Mouse (Mus musculus): ENCODE data around the gene Kcnj9. TPM values are rescaled to one million over a fixed set of nuclear protein-coding genes. Genes with fewer than 3 reads are reported as not detected.

Kcnj9 gene
- polyA plus RNA-seq (2017; shearing (Covaris generic)), result not detected

- no peak for ATAC-seq
These were observed at the start of gene Kcnj9 for GRCm38 (mm10) chr1:172329131-172329530. Kcnj9 (minus strand) TSS chr1:172329318.

DNA sequence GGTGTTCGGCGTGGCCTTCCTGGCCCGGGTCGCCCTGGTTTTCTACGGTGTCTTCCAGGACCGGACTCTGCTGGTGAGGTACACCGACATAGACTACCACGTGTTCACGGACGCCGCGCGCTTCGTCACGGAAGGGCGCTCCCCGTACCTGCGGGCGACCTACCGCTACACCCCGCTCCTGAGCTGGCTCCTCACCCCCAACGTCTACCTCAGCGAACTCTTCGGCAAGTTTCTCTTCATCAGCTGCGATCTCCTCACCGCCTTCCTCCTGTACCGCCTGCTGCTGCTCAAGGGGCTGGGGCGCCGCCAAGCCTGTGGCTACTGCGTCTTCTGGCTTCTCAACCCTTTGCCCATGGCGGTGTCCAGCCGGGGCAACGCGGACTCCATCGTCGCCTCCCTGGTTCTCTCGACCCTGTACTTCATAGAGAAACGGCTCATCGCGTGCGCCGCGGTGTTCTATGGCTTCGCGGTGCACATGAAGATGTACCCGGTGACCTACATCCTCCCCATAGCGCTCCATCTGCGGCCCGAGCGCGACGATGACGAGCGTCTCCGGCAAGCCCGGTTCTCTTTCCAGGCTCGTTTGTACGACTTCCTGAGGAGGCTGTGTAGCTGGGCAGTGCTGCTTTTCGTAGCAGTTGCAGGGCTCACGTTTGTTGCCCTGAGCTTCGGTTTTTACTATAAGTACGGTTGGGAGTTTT is 47.8 kb upstream of the Kcnj9 start:
- peak; percentile 39 for ATAC-seq

GRCm38 (mm10) chr1:172376198-172376667 is 47.1 kb upstream of the Kcnj9 start, which contains the start of gene Pigm:
Pigm (plus strand) TSS chr1:172376546.
- ATAC-seq, result peak; percentile 96

DNA sequence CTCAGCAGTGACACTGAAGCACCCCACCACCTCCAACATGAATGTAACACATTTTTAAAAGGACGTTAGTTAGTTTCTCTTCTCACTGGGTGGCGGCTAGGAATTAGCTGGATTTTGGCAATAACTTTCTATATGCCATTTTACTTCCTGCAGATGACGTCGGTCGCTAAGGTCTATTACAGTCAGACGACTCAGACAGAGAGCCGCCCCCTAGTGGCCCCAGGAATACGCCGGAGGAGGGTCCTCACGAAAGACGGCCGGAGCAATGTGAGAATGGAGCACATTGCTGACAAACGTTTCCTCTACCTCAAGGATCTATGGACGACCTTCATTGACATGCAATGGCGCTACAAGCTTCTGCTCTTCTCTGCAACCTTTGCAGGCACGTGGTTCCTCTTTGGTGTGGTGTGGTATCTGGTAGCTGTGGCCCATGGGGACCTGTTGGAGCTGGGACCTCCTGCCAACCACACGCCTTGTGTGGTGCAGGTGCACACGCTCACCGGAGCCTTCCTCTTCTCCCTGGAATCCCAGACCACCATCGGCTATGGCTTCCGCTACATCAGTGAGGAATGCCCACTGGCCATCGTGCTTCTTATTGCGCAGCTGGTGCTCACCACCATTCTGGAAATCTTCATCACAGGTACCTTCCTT is 39.8 kb upstream of the Kcnj9 start:
- peak; percentile 99 for ATAC-seq

- no peak for ATAC-seq
These were observed 35.6 kb upstream of the Kcnj9 start for GRCm38 (mm10) chr1:172364684-172365083.

GRCm38 (mm10) chr1:172358341-172358740 is 29.2 kb upstream of the Kcnj9 start:
- ATAC-seq, result no peak

DNA sequence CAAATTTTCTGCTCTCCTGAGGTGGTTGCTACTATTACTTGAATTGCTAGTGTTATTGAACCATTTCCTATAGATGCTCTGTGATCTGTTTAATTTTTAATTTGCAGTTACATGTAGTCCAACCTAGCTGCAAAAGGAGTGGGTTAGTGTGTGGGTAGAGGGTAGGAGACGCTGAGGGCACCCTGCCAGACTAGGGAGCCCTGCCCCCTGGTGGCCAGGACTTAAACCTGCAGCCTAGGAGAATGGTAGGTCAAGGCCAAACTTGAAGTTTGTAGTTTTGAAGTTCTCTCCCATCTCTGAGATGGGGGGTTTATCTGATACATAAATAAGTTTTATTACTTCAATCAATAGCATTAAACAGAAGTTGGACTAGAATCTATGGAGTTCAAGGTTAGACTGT is 28.4 kb upstream of the Kcnj9 start:
- peak; percentile 52 for ATAC-seq

DNA sequence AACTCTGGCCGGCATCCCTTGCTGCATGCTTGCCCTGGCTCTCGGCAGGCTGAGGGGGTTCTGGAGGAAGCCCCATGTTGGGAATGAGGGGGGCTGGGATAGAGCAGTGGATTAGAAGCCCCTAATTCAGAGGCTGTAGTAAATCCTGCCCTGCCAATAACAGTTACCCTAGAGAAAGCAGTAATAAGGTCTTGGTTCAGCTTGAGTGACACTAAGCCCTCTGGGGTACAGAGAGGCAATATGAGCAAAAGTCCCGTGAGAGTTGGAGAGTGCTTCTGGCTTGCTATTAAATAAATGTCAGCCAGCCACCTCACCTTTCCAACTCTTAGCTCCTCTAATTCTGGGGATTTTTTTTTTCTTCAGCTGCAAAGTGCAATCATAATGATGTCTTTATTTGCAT is 26.2 kb upstream of the Kcnj9 start:
- ATAC-seq, result no peak

GRCm38 (mm10) chr1:172352453-172352852 is 23.3 kb upstream of the Kcnj9 start:
- ATAC-seq, result no peak

DNA sequence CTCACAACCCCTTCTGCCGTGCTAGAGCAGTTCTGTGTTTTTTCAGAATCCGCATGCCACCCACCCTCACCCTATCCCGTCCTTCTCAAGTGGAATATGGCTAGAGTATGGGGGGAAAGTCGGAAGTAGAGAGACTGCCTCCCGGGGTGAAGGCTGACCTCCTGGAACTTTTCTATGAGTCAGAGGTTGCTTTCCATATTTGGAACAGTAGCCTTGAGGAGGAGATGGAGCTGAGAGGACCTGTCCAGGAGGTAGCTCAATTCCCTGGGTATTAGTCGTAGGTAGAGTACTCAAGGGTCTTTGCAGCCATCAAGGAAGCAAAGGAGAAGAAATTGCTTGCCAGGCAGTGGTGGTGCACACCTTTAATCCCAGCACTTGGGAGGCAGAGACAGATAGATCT is 22.9 kb upstream of the Kcnj9 start:
- no peak for ATAC-seq

- ATAC-seq, result no peak
These were observed 21.0 kb upstream of the Kcnj9 start for GRCm38 (mm10) chr1:172349916-172350812.

DNA sequence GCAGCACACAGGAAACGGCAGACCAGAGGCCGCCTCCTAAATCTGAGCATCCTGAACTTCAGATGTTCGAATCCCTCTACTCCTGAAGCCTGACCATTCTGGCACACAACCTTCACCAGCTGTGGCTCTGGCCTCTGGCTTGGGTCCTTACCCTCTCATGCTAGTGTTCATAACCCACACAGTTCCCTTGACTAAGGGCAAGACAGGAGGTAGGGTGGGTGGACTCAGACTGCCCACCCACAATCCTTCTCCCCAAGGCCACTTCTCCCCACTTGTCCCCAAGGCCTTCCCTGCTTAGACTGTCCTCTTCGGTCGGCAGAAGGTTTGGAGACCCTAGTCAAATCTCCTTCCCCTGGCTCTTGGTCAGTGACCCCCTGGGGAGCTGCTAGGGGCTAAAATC is 20.4 kb upstream of the Kcnj9 start:
- ATAC-seq, result no peak

- no peak for ATAC-seq
These were observed 18.3 kb upstream of the Kcnj9 start for GRCm38 (mm10) chr1:172347382-172347781.

DNA sequence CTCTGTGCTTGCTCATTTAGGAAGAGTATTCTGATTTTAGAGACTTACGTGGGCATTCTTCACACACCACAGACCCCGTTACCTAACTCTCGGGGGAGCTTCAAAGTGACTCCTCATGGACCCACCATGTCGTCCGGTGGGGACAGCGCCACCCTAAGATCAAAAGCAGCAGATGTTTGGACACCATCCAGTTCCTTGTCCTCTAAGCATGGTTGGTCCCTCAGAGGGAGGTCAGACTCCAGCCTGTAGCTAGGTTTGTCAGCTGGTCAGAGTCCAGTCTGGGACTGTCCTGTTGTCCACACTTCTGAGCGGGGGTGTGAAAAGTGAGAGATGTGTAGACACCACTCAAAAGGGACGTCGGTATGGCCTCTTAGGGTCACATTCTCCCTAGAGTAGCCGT is 17.6 kb upstream of the Kcnj9 start:
- ATAC-seq, result no peak

DNA sequence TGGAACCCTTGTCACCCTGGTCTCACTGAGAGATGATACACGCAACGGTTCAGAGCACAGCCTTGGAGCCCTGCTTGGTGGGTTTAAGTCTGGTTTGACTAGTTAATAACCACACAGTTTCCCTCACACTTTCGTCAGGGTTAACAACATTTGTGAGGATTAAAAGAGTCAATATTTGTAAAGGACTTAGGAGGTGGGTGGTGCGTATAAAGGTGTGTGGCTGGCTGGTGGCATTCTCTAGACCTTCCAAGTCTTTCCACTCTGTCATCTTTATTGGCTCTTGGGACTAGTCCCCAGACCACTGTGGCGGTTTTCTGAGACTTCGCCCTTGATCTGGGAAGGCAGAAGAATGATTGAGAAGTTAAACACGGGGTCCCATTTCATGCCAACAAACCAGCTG is 15.7 kb upstream of the Kcnj9 start:
- no peak for ATAC-seq

DNA sequence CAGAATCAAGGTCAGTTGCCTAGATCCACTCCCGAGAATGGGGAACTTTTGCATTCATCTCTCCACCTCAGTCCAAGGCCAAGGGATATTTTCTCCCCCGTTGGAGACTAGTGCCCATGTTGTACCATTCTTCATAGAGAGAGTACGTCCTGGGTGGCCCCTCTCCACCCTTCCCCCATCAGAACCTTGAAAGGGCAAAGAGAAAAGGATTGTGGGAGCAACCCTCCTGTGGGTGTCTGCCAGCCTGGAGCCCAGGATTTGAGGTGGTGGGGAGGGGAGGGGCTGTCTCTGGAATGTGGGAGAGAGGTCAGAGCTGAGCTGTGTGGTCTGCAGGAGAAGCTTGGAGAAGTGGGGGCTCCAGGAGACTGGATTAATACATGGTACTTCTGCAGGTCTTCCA is 14.8 kb upstream of the Kcnj9 start:
- no peak for ATAC-seq

GRCm38 (mm10) chr1:172342729-172343128 is 13.6 kb upstream of the Kcnj9 start:
- no peak for ATAC-seq

- no peak for ATAC-seq
These were observed 12.3 kb upstream of the Kcnj9 start for GRCm38 (mm10) chr1:172341386-172341785.

- ATAC-seq, result peak; percentile 80
These were observed 11.7 kb upstream of the Kcnj9 start, which contains the start of gene Kcnj10 for GRCm38 (mm10) chr1:172340729-172341321. Kcnj10 (plus strand) TSS chr1:172341210.

DNA sequence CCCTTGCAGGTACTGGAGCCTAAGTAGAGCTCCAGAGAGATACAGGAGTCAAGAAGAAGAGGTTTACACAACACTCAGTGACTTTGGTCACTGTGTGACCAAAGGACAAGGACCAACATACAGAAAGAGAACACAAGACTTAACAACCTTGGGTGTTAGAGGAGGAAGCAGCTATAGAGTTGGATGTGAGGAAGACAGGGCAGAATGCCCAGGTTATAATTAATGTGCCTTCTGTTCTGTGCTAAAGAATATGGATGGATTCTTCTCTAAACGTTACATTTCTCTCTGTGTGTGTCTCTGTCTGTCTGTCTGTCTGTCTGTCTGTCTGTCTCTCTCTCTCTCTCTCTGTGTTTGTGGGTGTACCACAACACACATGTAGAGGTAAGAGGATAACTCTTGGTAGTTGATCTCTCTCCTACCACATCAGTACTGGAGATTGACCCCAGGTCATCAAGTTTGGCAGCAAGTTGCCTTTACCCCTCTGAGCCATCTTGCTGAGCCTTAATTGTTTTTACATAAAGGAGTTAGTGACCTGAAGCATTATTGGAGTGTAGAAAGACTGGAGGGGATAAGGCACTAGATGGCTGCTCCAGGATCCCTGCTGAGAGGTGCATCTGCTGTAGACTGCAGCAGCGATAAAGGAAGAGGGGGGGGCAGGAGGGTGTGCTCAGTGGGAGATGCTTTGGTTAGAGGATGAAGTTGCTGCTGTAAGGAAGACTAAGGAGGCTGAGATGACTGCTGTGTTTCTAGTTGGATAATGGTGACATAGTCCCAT is 8.5 kb upstream of the Kcnj9 start:
- ATAC-seq, result no peak

DNA sequence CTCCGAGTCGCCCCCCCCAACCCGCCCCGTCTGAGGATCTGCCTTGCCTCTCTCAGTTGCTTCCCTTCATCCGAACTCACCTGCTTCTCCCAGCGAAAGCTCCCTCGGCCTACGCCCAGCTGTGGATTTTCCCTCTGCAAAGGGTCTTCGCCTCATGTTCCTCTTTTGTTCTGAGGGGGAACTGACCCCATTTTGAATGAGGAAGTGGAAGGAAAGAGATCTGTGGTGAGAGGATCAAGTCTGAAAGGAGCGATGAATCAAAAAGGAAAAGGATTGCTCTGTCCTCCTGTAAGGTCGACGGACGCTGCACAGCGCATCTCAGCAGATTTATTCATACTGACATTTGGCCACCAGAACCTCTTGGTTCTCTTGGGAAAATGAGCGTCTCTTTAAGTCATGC is 6.7 kb upstream of the Kcnj9 start:
- ATAC-seq, result no peak

DNA sequence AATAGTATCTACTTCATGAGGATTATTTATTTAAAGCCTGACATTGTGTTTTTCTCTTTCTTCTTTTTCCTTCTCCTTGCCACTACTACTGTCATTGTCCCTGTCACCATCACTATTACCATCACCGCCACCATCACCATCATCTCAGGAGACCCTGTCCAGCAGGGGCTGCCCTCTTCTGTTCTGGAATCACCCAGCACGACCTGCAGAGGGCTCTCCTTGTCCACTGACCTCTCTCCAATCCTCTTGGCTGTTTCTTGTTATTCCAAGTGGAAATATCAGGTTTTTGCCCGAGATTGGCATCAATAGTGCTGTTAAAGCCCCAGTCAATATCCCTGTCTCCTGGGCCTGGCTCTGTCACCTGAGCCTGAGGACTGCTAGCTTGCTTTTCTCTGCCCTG is 4.4 kb upstream of the Kcnj9 start:
- no peak for ATAC-seq
